Mouse (Mus musculus): ENCODE results near the gene Zswim3. TPM values are rescaled to one million over a fixed set of nuclear protein-coding genes. Genes with fewer than 3 reads are reported as not detected.
"Not testable (repeated sequence)": the region's sequence is repeated elsewhere in the genome, so short reads cannot be mapped to it uniquely, and the experiment has no call there.

Zswim3 gene
- polyA plus RNA-seq, 1 experiment from 2014 or later: 4.3 TPM

DNA sequence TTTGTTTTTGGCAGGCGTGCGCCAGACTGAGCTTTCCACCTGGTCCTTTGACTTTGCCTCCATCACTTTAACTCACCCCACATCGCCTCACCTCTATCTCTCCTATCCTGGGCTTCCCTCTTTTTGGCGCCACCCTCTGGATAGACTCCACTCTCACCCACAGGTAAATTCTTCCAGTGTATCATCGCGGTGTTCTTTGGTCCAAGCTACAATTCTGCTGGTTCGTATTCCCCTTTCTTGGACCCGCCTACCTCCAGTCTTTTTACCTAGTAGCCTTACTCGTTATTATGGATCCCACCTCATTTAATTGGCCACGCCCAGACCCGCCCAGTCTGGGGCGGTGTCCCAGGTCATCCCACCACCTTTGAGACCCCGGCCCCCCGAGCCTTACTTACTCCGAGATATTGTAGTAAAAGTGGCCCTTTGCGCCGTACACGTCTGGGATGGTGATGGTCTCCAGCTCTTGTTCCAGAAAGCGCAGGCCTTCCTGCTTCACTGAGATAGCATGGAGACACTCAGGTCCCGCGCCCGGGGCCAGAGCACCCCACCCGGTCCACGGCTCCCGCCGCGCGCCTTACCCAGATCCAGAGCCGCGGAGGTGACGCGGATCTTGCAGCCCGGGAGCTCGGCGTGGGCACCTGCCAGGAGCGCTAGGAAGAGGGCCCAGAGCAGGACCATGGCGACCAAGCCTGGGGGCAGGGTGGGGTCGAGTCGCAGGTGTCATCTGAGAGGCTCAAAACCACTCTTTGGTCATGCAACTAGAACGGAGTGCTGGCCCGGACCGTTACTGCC, 51.6 kb downstream of the Zswim3 start:
- no peak for DNase-seq
- Histone ChIP-seq H3K36me3 (no peaks in the 10 kb centered on the region), H3K27ac (no peak overlapping the region), H3K4me3 (replicated peaks) (peak overlapping the region; percentile 51), H3K4me2 (peak overlapping the region; percentile 70), H3K9me3 (replicated peaks) (no peaks in the 10 kb centered on the region), H3K4me1 (replicated peaks) (peaks cover 35% of the 10 kb centered on the region), H3K9ac (no peak overlapping the region), H3K27me3 (peaks cover 83% of the 10 kb centered on the region)
- 2% methylated on average over 42 of the region's 42 CpGs for whole genome bisulfite sequencing (ENCODE audit: insufficient replicate concordance)
- ATAC-seq (ENCODE audit: low read depth): no peak

- no peak within 1 kb of the TSS for H3K27ac ChIP-seq
- no peaks in the 10 kb centered on the region for H3K36me3 ChIP-seq
- H3K4me2 ChIP-seq: peak within 1 kb of the TSS; percentile 70
- H3K27me3 ChIP-seq: peaks cover 78% of the 10 kb centered on the region
- peaks cover 40% of the 10 kb centered on the region for H3K4me1 ChIP-seq (replicated peaks)
- peak within 1 kb of the TSS; percentile 51 for H3K4me3 ChIP-seq (replicated peaks)
- no peak for DNase-seq
- 0 out of 2 replicates have a peak within 1 kb of the TSS, but pooled peaks have one; percentile 13 for H3K9ac ChIP-seq
- ATAC-seq (ENCODE audit: low read depth): no peak
- no peaks in the 10 kb centered on the region for H3K9me3 ChIP-seq (replicated peaks)
- under 1% methylated on average over 47 of the region's 47 CpGs for WGBS (ENCODE audit: insufficient replicate concordance)
Measured at GRCm38 (mm10) chr2:164857101-164857821, 52.4 kb downstream of the Zswim3 start, which contains the start of gene Pltp. Gene Pltp, minus strand, starts transcription at chr2:164857711.

GRCm38 (mm10) chr2:164857842-164858553, 53.1 kb downstream of the Zswim3 start:
- WGBS (ENCODE audit: insufficient replicate concordance): 6% methylated on average over 19 of the region's 19 CpGs
- H3K27me3 ChIP-seq: peaks cover 72% of the 10 kb centered on the region
- peaks cover 40% of the 10 kb centered on the region for H3K4me1 ChIP-seq (replicated peaks)
- H3K9ac ChIP-seq: no peak overlapping the region
- H3K4me3 ChIP-seq (replicated peaks): peak overlapping the region; percentile 51
- ATAC-seq (ENCODE audit: low read depth) (no peak), DNase-seq (no peak)
- peak overlapping the region; percentile 70 for H3K4me2 ChIP-seq
- H3K36me3 ChIP-seq: no peaks in the 10 kb centered on the region
- no peak overlapping the region for H3K27ac ChIP-seq
- no peaks in the 10 kb centered on the region for H3K9me3 ChIP-seq (replicated peaks)

DNA sequence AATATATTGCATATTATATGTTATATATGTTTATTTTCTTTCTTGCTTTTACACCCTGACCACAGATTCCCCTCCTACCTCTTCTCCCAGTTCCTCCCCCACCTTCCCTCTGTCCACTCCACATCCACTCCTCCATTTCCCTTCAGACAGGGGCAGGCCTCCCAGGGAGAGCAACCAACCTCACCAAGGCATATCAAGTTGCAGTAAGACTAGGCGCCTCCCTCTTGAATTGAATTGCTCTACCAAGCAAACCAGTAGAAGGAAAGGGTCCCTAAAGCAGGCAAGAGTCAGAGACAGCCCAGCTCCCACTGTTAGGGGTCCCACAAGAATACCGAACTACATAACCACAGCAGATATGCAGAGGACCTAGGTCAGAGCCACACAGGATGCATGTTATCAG, 54.3 kb downstream of the Zswim3 start:
- Histone ChIP-seq H3K36me3 (no peaks in the 10 kb centered on the region), H3K4me2 (peak overlapping the region; percentile 30), H3K27me3 (peaks cover 62% of the 10 kb centered on the region), H3K9me3 (replicated peaks) (no peaks in the 10 kb centered on the region; the same call in 1 of the 2 replicates), H3K4me1 (replicated peaks) (peaks cover 42% of the 10 kb centered on the region), H3K9ac (no peak overlapping the region), H3K27ac (peak overlapping the region; percentile 50; the same call in 1 of the 2 replicates), H3K4me3 (replicated peaks) (no peak overlapping the region)
- WGBS (ENCODE audit: insufficient replicate concordance): 17% methylated on average over 2 of the region's 2 CpGs
- ATAC-seq (ENCODE audit: low read depth) (0 out of 2 replicates have a peak, but pooled peaks have one; percentile 11), DNase-seq (no peak)

DNA sequence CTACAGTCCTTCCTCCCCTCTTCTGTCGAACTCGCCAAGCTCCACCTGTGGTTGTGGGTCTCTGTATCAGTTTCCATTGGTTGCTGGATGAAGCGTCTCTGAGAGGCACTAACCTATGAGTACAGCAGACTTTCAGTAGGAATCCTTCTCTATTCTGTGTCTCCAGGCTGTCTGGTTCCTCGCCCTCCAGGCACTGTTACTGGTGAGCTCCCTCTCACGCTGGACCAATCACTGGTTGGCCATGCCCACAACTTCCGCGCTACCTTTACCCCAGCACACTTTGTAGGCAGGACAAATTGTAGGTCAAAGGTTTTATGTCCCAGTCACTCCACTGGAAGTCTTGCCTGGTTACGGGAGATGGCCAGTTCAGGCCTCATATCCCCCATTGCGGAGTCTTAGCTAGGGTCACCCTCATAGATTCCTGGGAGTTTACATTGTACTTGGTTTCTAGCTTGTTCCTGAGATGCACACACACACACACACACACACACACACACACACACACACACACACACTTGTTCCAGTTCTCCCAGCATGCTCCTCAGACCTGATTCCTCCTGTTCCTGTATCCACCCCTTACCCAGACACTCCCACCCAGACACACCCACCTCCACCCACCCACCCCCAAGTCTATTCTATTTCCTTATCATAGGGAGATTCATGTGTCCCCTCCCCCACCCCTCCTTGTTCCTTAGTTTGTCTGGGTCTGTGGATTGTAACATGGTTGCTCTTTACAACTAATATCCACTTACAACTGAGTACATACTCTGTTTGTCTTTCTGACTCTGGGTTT, 54.9 kb downstream of the Zswim3 start:
- Histone ChIP-seq H3K27me3 (peaks cover 56% of the 10 kb centered on the region), H3K9ac (no peak overlapping the region), H3K4me2 (peak overlapping the region; percentile 30), H3K36me3 (no peaks in the 10 kb centered on the region), H3K9me3 (replicated peaks) (no peaks in the 10 kb centered on the region; the same call in 1 of the 2 replicates), H3K4me1 (replicated peaks) (peaks cover 49% of the 10 kb centered on the region), H3K27ac (peak overlapping the region; percentile 50), H3K4me3 (replicated peaks) (no peak overlapping the region)
- peak; percentile 67 for ATAC-seq (ENCODE audit: low read depth)
- DNase-seq: no peak
- WGBS (ENCODE audit: insufficient replicate concordance): 48% methylated on average over 9 of the region's 9 CpGs

GRCm38 (mm10) chr2:164861094-164861493, 56.2 kb downstream of the Zswim3 start:
- 63% methylated on average over 4 of the region's 4 CpGs for WGBS (ENCODE audit: insufficient replicate concordance)
- no peak overlapping the region for H3K4me3 ChIP-seq (replicated peaks)
- H3K27me3 ChIP-seq: peaks cover 43% of the 10 kb centered on the region
- DNase-seq: no peak
- H3K9me3 ChIP-seq (replicated peaks): no peaks in the 10 kb centered on the region; the same call in 1 of the 2 replicates
- ATAC-seq (ENCODE audit: low read depth): no peak
- H3K9ac ChIP-seq: no peak overlapping the region
- H3K36me3 ChIP-seq: no peaks in the 10 kb centered on the region
- H3K27ac ChIP-seq: no peak overlapping the region; the same call in 1 of the 2 replicates
- H3K4me2 ChIP-seq: no peak overlapping the region
- H3K4me1 ChIP-seq (replicated peaks): peaks cover 49% of the 10 kb centered on the region

- peak overlapping the region; percentile 27; the same call in 1 of the 2 replicates for H3K27ac ChIP-seq
- DNase-seq: no peak
- whole genome bisulfite sequencing (ENCODE audit: insufficient replicate concordance): 46% methylated on average over 9 of the region's 9 CpGs
- no peak overlapping the region for H3K9ac ChIP-seq
- no peak for ATAC-seq (ENCODE audit: low read depth)
- peaks cover 43% of the 10 kb centered on the region for H3K4me1 ChIP-seq (replicated peaks)
- no peaks in the 10 kb centered on the region for H3K36me3 ChIP-seq
- no peaks in the 10 kb centered on the region; the same call in 1 of the 2 replicates for H3K9me3 ChIP-seq (replicated peaks)
- no peak overlapping the region for H3K4me3 ChIP-seq (replicated peaks)
- peaks cover 31% of the 10 kb centered on the region for H3K27me3 ChIP-seq
- H3K4me2 ChIP-seq: no peak overlapping the region
Measured at GRCm38 (mm10) chr2:164862179-164862861, 57.4 kb downstream of the Zswim3 start.

- DNase-seq; H3K4me2 ChIP-seq; H3K27ac ChIP-seq; H3K9me3 ChIP-seq (replicated peaks); H3K9ac ChIP-seq; ATAC-seq (ENCODE audit: low read depth); H3K4me3 ChIP-seq (replicated peaks); H3K36me3 ChIP-seq: not testable (repeated sequence)
- WGBS (ENCODE audit: insufficient replicate concordance): 74% methylated on average over 9 of the region's 9 CpGs
- Histone ChIP-seq H3K4me1 (replicated peaks) (peaks cover 34% of the 10 kb centered on the region), H3K27me3 (peaks cover 20% of the 10 kb centered on the region)
Measured at GRCm38 (mm10) chr2:164863411-164863810, 58.5 kb downstream of the Zswim3 start.

- Histone ChIP-seq H3K4me2 (no peak overlapping the region), H3K4me3 (replicated peaks) (no peak overlapping the region), H3K9me3 (replicated peaks) (peaks cover 3% of the 10 kb centered on the region; the same call in 1 of the 2 replicates), H3K9ac (no peak overlapping the region), H3K27me3 (peaks cover 8% of the 10 kb centered on the region), H3K4me1 (replicated peaks) (peaks cover 28% of the 10 kb centered on the region), H3K27ac (no peak overlapping the region), H3K36me3 (no peaks in the 10 kb centered on the region)
- WGBS (ENCODE audit: insufficient replicate concordance): 30% methylated on average over 4 of the region's 4 CpGs
- no peak for ATAC-seq (ENCODE audit: low read depth)
- DNase-seq: no peak
Measured at GRCm38 (mm10) chr2:164864593-164864992, 59.7 kb downstream of the Zswim3 start.
